Mouse (Mus musculus) heart, embryonic 13.5 days (tissue): Measurements from ENCODE around the gene Ghr. TPM values are rescaled to one million over a fixed set of nuclear protein-coding genes. Genes with fewer than 3 reads are reported as not detected.
A peak's percentile ranks its signal among the peaks of the same experiment; 100 is the strongest.

ENCODE experiments used
- ATAC-seq: fragments of 200-750 bp; cut with Nextera tagmentation; 2 replicates; pipeline ENCODE4 v1.8.0; 2017; ENCODE audit warnings: moderate TSS enrichment; ENCODE audit not compliant: insufficient number of reproducible peaks, low FRiP score, low TSS enrichment; ENCODE audit errors: extremely low read depth
- H3K27ac ChIP-seq: fragments of 300-500 bp; sonication (generic); replicated peaks from 2 replicates; pipeline ENCODE4 v1.5.1; 2015; ENCODE audit warnings: moderate library complexity, mild to moderate bottlenecking, inconsistent platforms
- H3K27me3 ChIP-seq: fragments of 300-500 bp; sonication (generic); replicated peaks from 2 replicates; pipeline ENCODE4 v1.6.1; 2015; ENCODE audit warnings: mild to moderate bottlenecking, inconsistent platforms
- H3K36me3 ChIP-seq: fragments of 300-500 bp; sonication (generic); 2 replicates; pipeline ENCODE4 v1.6.1; 2015; ENCODE audit warnings: mild to moderate bottlenecking, inconsistent platforms
- H3K4me1 ChIP-seq: fragments of 300-500 bp; sonication (generic); 2 replicates; pipeline ENCODE4 v1.6.1; 2015; ENCODE audit warnings: inconsistent platforms
- H3K4me2 ChIP-seq: fragments of 300-500 bp; sonication (generic); 2 replicates; pipeline ENCODE4 v1.6.1; 2015; ENCODE audit warnings: inconsistent platforms, mild to moderate bottlenecking, moderate library complexity
- H3K4me3 ChIP-seq: fragments of 300-500 bp; sonication (generic); 2 replicates; pipeline ENCODE4 v1.5.1; 2015; ENCODE audit warnings: moderate library complexity, mild to moderate bottlenecking, inconsistent platforms
- H3K9ac ChIP-seq: fragments of 300-500 bp; sonication (generic); 2 replicates; pipeline ENCODE4 v1.6.1; 2015; ENCODE audit warnings: inconsistent platforms, mild to moderate bottlenecking, moderate library complexity
- H3K9me3 ChIP-seq: fragments of 300-500 bp; sonication (generic); 2 replicates; pipeline ENCODE4 v1.6.1; 2016; ENCODE audit warnings: inconsistent platforms
- WGBS: fragments of 180-500 bp; shearing (Covaris S2); methylation state at CpG from one replicate; pipeline ENCODE4 v1.1.7; 2015; ENCODE audit warnings: mixed read lengths; 5-methylcytosine and 5-hydroxymethylcytosine counted together
- polyA plus RNA-seq: library from polyadenylated mRNA; unstranded; fragments of >200 nt; fragmentation: Nextera tagmentation; extraction: Ambion mirVana; gene quantifications from 2 replicates; pipeline ENCODE4 v1.2.1, GENCODE M21; 2015

Gene Ghr
- polyA plus RNA-seq, 1 experiment from 2014 or later = 55.4 TPM

DNA sequence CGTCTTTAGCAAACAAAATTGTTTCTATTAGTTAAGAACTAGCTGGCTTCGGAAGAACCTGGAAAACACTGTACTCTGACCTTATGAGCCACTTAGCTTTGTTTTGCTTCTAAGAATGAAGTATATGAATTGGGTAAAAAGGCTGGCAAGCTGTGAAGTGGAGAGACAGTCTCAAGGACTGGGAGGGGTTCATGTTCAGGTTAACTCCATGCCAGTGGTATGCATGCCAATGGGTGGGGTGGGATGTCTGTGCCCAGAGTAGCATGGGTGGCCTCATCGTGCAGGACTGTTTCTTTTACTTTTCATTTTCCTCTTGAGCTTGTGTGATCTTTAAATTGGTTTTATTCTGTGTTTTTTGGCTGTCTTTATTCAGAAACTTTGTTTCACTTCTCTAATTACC, 165.6 kb downstream of the Ghr start:
- Histone ChIP-seq H3K36me3 (peaks cover 4% of the 10 kb centered on the region; the same call in 1 of the 2 replicates), H3K9me3 (no peaks in the 10 kb centered on the region), H3K4me2 (no peak overlapping the region), H3K4me3 (no peak overlapping the region), H3K27ac (no peak overlapping the region), H3K4me1 (0 out of 2 replicates have a peak, but pooled peaks cover 3% of the 10 kb centered on the region), H3K9ac (no peak overlapping the region), H3K27me3 (no peaks in the 10 kb centered on the region)
- WGBS = 69% methylated on average over 3 of the region's 3 CpGs
- ATAC-seq = no peak

- H3K27me3 ChIP-seq = no peaks in the 10 kb centered on the region
- H3K4me2 ChIP-seq = no peak overlapping the region
- H3K4me3 ChIP-seq = no peak overlapping the region
- no peak overlapping the region for H3K9ac ChIP-seq
- WGBS = 91% methylated on average over 3 of the region's 3 CpGs
- no peaks in the 10 kb centered on the region for H3K9me3 ChIP-seq
- no peaks in the 10 kb centered on the region for H3K36me3 ChIP-seq
- no peak for ATAC-seq
- 0 out of 2 replicates have a peak, but pooled peaks cover 4% of the 10 kb centered on the region for H3K4me1 ChIP-seq
- no peak overlapping the region for H3K27ac ChIP-seq
These were observed 170.2 kb downstream of the Ghr start for GRCm38 (mm10) chr15:3413103-3413502.

GRCm38 (mm10) chr15:3408478-3408877, 174.8 kb downstream of the Ghr start:
- no peak overlapping the region for H3K4me2 ChIP-seq
- WGBS = 76% methylated on average over 4 of the region's 4 CpGs
- no peaks in the 10 kb centered on the region for H3K36me3 ChIP-seq
- H3K9me3 ChIP-seq = no peaks in the 10 kb centered on the region
- 0 out of 2 replicates have a peak, but pooled peaks cover 4% of the 10 kb centered on the region for H3K4me1 ChIP-seq
- ATAC-seq = no peak
- H3K27ac ChIP-seq = no peak overlapping the region
- no peaks in the 10 kb centered on the region for H3K27me3 ChIP-seq
- no peak overlapping the region for H3K4me3 ChIP-seq
- H3K9ac ChIP-seq = no peak overlapping the region

DNA sequence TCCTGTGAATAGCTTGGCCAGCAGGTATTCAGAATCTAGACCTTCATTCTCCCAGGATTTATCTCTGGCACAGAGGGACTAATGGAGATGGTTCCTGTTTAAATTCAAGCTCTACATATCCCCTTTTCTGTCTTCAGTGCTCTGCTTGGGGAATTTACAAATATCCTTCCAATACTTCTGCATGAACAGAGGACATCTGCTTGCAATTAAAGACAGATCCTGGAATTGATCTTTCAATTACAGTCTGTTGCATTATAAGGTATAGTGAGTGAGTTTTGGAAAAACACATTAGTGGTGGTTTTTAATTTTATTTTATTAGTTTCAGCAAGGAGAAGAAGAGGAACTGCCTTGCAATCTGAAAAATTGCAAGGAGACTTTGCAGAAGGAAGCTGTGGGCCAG, 184.1 kb downstream of the Ghr start:
- Histone ChIP-seq H3K4me2 (no peak overlapping the region), H3K4me1 (peaks cover 44% of the 10 kb centered on the region), H3K36me3 (no peaks in the 10 kb centered on the region), H3K9ac (no peak overlapping the region), H3K27me3 (no peaks in the 10 kb centered on the region), H3K4me3 (no peak overlapping the region), H3K9me3 (no peaks in the 10 kb centered on the region), H3K27ac (no peak overlapping the region)
- no peak for ATAC-seq

- H3K27me3 ChIP-seq = no peaks in the 10 kb centered on the region
- no peak overlapping the region for H3K9ac ChIP-seq
- 88% methylated on average over 3 of the region's 3 CpGs for WGBS
- ATAC-seq = no peak
- peak overlapping the region; percentile 45; the same call in 1 of the 2 replicates for H3K27ac ChIP-seq
- H3K9me3 ChIP-seq = no peaks in the 10 kb centered on the region
- peaks cover 41% of the 10 kb centered on the region for H3K4me1 ChIP-seq
- no peak overlapping the region for H3K4me3 ChIP-seq
- H3K4me2 ChIP-seq = no peak overlapping the region
- H3K36me3 ChIP-seq = no peaks in the 10 kb centered on the region
These were observed 185.8 kb downstream of the Ghr start for GRCm38 (mm10) chr15:3397369-3398100.

DNA sequence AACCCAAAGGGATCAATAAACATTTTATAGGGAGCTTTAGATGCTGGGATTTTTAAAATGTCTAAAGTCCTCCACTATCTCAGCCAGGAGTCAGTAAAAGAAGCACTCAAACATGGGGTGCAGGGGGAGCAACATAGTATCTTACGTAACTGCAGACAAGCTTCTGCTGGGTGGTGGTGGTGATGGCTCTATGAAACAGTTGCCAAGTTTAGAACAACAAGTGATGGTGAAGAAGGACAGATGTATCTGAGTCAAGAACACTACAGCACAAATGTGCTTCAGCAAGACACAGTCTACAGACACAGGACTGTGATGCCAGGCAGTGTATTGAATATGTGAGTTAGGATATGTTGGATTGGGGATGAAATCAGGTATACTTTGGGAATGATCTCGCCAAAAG, 187.1 kb downstream of the Ghr start:
- Histone ChIP-seq H3K9me3 (no peaks in the 10 kb centered on the region), H3K4me3 (no peak overlapping the region), H3K36me3 (no peaks in the 10 kb centered on the region), H3K4me1 (peaks cover 41% of the 10 kb centered on the region), H3K4me2 (no peak overlapping the region), H3K9ac (no peak overlapping the region), H3K27ac (no peak overlapping the region), H3K27me3 (no peaks in the 10 kb centered on the region)
- no peak for ATAC-seq
- WGBS = 63% methylated on average over 2 of the region's 2 CpGs

DNA sequence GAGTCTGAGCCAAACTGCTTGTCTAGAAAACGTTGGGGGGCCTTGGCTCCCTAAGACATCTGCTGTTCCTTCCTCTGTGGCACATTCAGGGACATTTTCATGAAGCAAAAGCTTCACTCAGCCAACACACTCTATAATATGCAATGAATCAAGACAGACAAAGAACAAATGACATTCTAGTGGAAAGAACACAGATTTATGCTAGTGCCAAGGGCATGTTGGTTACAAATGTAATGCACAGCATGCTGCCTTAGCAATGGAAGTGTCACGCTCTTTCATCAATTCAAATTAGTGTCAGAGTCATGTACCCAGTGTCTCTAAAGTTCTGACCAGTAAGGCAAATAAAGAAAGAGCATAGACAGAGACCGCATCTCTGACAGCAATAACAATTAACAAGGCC, 187.6 kb downstream of the Ghr start:
- Histone ChIP-seq H3K36me3 (no peaks in the 10 kb centered on the region), H3K9ac (no peak overlapping the region), H3K4me2 (no peak overlapping the region), H3K4me3 (no peak overlapping the region), H3K4me1 (peaks cover 36% of the 10 kb centered on the region), H3K27me3 (no peaks in the 10 kb centered on the region), H3K27ac (no peak overlapping the region), H3K9me3 (no peaks in the 10 kb centered on the region)
- no peak for ATAC-seq
- WGBS = 73% methylated on average over 3 of the region's 3 CpGs

- no peak overlapping the region for H3K27ac ChIP-seq
- H3K36me3 ChIP-seq = no peaks in the 10 kb centered on the region
- no peak overlapping the region for H3K9ac ChIP-seq
- no peaks in the 10 kb centered on the region for H3K27me3 ChIP-seq
- no peak overlapping the region for H3K4me3 ChIP-seq
- peaks cover 17% of the 10 kb centered on the region for H3K4me1 ChIP-seq
- ATAC-seq = no peak
- H3K9me3 ChIP-seq = no peaks in the 10 kb centered on the region
- H3K4me2 ChIP-seq = no peak overlapping the region
These were observed 192.6 kb downstream of the Ghr start for GRCm38 (mm10) chr15:3390722-3391121.

GRCm38 (mm10) chr15:3389011-3389410, 194.3 kb downstream of the Ghr start:
- peaks cover 13% of the 10 kb centered on the region for H3K4me1 ChIP-seq
- H3K4me3 ChIP-seq = no peak overlapping the region

DNA sequence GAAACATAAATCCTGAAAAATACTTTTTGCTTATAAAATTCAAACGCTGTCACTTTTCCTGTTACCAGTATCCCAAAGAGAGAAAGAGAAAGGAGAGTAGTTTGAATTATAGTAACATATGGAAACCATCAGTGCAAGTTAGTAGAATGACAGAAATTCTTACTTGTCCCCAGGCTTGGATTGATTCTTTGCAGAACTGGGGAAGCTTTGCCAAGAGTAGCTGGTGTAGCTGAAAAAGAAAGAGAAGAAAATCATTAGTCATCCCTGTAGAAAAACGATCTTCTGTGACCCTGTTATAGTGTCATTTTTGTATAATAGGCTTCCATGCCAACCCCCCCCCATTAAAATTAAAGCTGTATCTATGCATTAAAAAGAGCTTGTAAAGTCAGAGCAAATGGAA, 194.8 kb downstream of the Ghr start:
- WGBS = 64% methylated on average over 2 of the region's 2 CpGs
- Histone ChIP-seq H3K4me3 (no peak overlapping the region), H3K27ac (peak overlapping the region; percentile 30; the same call in 1 of the 2 replicates), H3K27me3 (no peaks in the 10 kb centered on the region), H3K4me1 (peaks cover 16% of the 10 kb centered on the region), H3K36me3 (no peaks in the 10 kb centered on the region), H3K9me3 (no peaks in the 10 kb centered on the region), H3K4me2 (no peak overlapping the region), H3K9ac (no peak overlapping the region)
- ATAC-seq = no peak

More at GRCm38 (mm10) chr15:3389011-3389410, 194.3 kb downstream of the Ghr start:
- Histone ChIP-seq H3K4me2 (no peak overlapping the region), H3K36me3 (no peaks in the 10 kb centered on the region), H3K27ac (peak overlapping the region; percentile 30), H3K27me3 (no peaks in the 10 kb centered on the region), H3K9ac (no peak overlapping the region), H3K9me3 (no peaks in the 10 kb centered on the region)
- ATAC-seq = no peak

DNA sequence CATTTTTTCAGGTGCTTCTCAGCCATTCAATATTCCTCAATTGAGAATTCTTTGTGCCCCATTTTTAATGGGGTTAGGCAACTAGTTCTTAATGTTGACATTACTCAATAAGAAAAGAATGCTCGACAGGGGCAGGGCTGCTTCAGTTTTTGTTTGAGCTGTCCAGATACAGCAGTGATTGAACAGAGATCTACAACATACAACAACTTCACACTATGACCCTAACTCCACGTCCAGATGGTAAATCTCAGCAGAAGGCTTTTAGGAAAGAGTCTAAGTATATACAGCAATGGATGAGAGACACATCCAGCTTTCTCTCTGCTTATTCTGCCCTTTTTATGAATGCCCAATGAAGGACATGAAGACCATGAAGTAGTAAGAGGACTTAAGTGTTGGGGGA, 199.5 kb downstream of the Ghr start:
- Histone ChIP-seq H3K9ac (no peak overlapping the region), H3K36me3 (no peaks in the 10 kb centered on the region), H3K4me1 (peaks cover 6% of the 10 kb centered on the region; the same call in 1 of the 2 replicates), H3K27ac (no peak overlapping the region), H3K27me3 (no peaks in the 10 kb centered on the region), H3K4me3 (no peak overlapping the region), H3K4me2 (no peak overlapping the region), H3K9me3 (no peaks in the 10 kb centered on the region)
- 44% methylated on average over 2 of the region's 2 CpGs for WGBS
- no peak for ATAC-seq

- Histone ChIP-seq H3K9me3 (no peaks in the 10 kb centered on the region), H3K4me3 (no peak overlapping the region), H3K36me3 (no peaks in the 10 kb centered on the region), H3K27ac (no peak overlapping the region), H3K4me2 (no peak overlapping the region), H3K9ac (no peak overlapping the region), H3K4me1 (peaks cover 3% of the 10 kb centered on the region; the same call in 1 of the 2 replicates), H3K27me3 (no peaks in the 10 kb centered on the region)
- ATAC-seq = no peak
- 63% methylated on average over 6 of the region's 6 CpGs for WGBS
These were observed 201.9 kb downstream of the Ghr start for GRCm38 (mm10) chr15:3381413-3381812.
